Mouse (Mus musculus): ENCODE data around the gene Fars2.
"Not testable (repeated sequence)": the region's sequence is repeated elsewhere in the genome, so short reads cannot be mapped to it uniquely, and the experiment has no call there.

Fars2 gene

DNA sequence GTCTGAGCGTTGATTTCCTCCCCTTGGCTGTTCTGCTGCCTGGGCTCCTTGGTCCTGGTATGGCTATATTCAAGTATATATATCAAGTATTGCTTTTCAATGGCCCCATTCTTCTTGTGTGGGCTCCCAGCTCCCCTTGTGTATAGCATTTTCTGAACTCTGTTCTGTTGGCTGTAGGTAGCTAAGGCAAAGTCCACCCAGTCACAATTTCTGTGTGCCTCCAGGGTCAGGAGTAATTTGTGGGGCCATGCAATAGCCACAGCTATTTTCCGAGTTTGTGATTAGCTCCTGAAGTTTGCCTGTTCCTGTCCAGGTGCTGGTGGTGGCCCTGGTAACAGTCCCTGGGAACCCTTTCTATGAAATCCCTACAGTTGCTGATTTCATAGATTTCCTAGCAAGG is 266.0 kb downstream of the Fars2 start:
- no peak for DNase-seq (ENCODE audit: low read depth, low spot score)
- no peaks in the 10 kb centered on the region for H3K27me3 ChIP-seq (ENCODE audit: control insufficient read depth, insufficient read depth, low read length, poor library complexity, severe bottlenecking)
- H3K36me3 ChIP-seq (ENCODE audit: control insufficient read depth, insufficient read depth, low read length, poor library complexity, severe bottlenecking), result no peaks in the 10 kb centered on the region

DNA sequence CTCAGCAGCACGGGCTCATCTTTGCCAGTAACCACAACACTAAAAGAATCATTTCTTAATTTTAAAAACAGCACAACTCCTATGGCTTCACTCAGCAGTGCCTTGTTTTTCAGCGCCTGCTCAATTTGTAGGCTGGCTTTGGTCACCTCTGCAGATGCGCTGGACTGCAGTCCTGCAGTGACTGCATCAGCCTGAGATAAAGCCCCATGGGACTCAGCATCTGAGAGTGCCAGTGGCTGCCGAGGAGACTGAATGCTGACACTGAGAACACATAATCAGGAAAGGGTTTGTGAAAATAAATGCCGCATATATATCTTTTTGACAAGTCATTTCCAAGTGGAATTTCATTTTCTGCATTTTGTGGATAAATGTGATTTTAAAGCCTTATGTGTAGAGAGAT is 268.9 kb downstream of the Fars2 start:
- H3K27me3 ChIP-seq (ENCODE audit: control insufficient read depth, insufficient read depth, low read length, poor library complexity, severe bottlenecking), result no peaks in the 10 kb centered on the region
- no peaks in the 10 kb centered on the region for H3K36me3 ChIP-seq (ENCODE audit: control insufficient read depth, insufficient read depth, low read length, poor library complexity, severe bottlenecking)
- no peak for DNase-seq (ENCODE audit: low read depth, low spot score)

DNA sequence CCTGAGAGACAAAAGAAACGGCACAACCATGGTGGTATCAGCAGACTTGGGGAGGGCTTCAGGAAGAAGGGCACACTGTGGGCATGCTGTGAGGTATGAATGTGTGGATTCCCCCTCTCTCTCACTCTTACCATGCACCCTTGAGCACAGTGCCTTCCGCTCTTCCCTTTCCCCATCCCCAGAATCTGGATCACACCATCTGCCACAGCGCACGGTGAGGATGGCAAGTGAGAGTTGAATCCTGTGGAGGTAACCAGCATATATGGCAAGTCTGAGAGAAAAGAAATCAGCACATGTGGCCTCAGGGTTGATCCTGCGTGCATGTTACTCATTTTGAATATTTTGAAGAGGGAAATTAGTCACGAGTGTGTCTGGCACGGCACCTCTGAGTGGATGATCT is 274.7 kb downstream of the Fars2 start:
- no peaks in the 10 kb centered on the region for H3K27me3 ChIP-seq (ENCODE audit: control insufficient read depth, insufficient read depth, low read length, poor library complexity, severe bottlenecking)

GRCm38 (mm10) chr13:36392666-36393065 is 275.5 kb downstream of the Fars2 start:
- no peak for DNase-seq (ENCODE audit: low read depth, low spot score)
- Histone ChIP-seq H3K36me3 (ENCODE audit: control insufficient read depth, insufficient read depth, low read length, poor library complexity, severe bottlenecking) (no peaks in the 10 kb centered on the region), H3K27me3 (ENCODE audit: control insufficient read depth, insufficient read depth, low read length, poor library complexity, severe bottlenecking) (no peaks in the 10 kb centered on the region)

More for the DNA sequence above, 274.7 kb downstream of the Fars2 start:
- no peaks in the 10 kb centered on the region for H3K36me3 ChIP-seq (ENCODE audit: control insufficient read depth, insufficient read depth, low read length, poor library complexity, severe bottlenecking)
- DNase-seq (ENCODE audit: low read depth, low spot score), result no peak

DNA sequence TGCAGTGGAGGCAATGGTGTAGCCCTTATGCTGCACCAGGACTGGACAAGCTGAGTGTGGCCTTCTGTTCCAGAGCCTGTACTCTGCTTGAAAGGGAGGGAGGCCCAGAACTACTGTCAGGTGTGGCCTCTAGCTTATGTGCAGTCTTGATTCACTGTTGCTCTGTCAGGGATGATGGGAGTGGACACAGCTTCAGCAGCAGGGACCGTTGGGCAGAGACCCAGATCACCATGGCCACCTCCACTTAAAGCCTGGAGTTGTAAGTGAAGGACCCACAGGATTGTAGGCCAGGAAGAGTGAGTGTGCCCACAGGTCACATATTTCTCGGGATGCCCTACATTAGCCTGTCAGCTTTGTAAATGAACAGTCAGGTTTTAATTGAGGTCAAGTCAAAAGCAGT is 283.8 kb downstream of the Fars2 start:
- Histone ChIP-seq H3K27me3 (ENCODE audit: control insufficient read depth, insufficient read depth, low read length, poor library complexity, severe bottlenecking) (no peaks in the 10 kb centered on the region), H3K36me3 (ENCODE audit: control insufficient read depth, insufficient read depth, low read length, poor library complexity, severe bottlenecking) (no peaks in the 10 kb centered on the region)
- DNase-seq (ENCODE audit: low read depth, low spot score), result no peak

GRCm38 (mm10) chr13:36413276-36413675 is 296.1 kb downstream of the Fars2 start:
- peaks cover 1% of the 10 kb centered on the region; the same call in 1 of the 2 replicates for H3K36me3 ChIP-seq (ENCODE audit: control insufficient read depth, insufficient read depth, low read length, poor library complexity, severe bottlenecking)
- no peak for DNase-seq (ENCODE audit: low read depth, low spot score)
- no peaks in the 10 kb centered on the region for H3K27me3 ChIP-seq (ENCODE audit: control insufficient read depth, insufficient read depth, low read length, poor library complexity, severe bottlenecking)

DNA sequence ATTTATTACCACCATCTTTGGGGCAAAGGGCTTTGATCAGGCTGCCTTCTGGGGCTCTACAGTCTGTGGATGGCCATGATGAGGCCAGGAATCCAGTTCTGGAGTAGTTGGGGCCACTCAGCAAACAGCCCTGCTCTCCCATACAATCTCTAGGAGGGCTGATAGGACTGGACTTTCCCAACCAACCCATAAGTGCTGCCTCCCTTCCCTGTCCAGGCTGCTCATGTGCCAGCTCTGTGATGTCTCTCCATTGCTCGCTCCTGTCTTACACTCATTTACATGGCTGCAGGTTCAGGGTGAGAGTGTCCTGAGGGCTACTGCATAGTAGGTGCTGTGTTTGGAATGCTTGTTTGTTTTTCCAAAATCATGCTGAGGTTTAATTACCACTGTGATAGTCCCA is 298.0 kb downstream of the Fars2 start:
- no peak for DNase-seq (ENCODE audit: low read depth, low spot score)
- H3K36me3 ChIP-seq (ENCODE audit: control insufficient read depth, insufficient read depth, low read length, poor library complexity, severe bottlenecking), result no peaks in the 10 kb centered on the region
- no peaks in the 10 kb centered on the region for H3K27me3 ChIP-seq (ENCODE audit: control insufficient read depth, insufficient read depth, low read length, poor library complexity, severe bottlenecking)

DNA sequence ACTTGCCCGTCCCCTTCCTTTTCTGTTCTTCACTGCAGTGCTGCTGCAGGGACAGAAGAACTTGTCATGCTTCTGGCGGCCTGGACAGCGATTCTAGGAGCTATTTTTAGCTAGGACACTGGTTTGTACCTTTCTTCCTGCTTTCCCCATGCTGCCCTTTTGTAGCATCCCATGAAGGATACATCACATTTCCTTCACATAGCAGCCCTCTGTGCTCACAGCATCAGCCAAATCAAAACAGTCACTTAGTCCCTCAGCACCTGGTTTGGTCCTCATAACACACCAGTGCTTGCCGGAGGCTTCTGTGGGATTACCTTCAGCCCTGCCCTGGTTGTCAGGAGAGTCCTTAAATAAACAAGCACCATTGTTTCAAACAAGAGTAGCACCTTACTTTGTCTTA is 299.3 kb downstream of the Fars2 start:
- H3K27me3 ChIP-seq (ENCODE audit: control insufficient read depth, insufficient read depth, low read length, poor library complexity, severe bottlenecking), result no peaks in the 10 kb centered on the region
- no peak for DNase-seq (ENCODE audit: low read depth, low spot score)
- H3K36me3 ChIP-seq (ENCODE audit: control insufficient read depth, insufficient read depth, low read length, poor library complexity, severe bottlenecking), result no peaks in the 10 kb centered on the region

GRCm38 (mm10) chr13:36419357-36419756 is 302.1 kb downstream of the Fars2 start:
- H3K36me3 ChIP-seq (ENCODE audit: control insufficient read depth, insufficient read depth, low read length, poor library complexity, severe bottlenecking), result no peaks in the 10 kb centered on the region
- peak; percentile 5 for DNase-seq (ENCODE audit: low read depth, low spot score)

GRCm38 (mm10) chr13:36422446-36422845 is 305.2 kb downstream of the Fars2 start:
- H3K27me3 ChIP-seq (ENCODE audit: control insufficient read depth, insufficient read depth, low read length, poor library complexity, severe bottlenecking), result no peaks in the 10 kb centered on the region
- no peak for DNase-seq (ENCODE audit: low read depth, low spot score)

More at GRCm38 (mm10) chr13:36419357-36419756, 302.1 kb downstream of the Fars2 start:
- H3K27me3 ChIP-seq (ENCODE audit: control insufficient read depth, insufficient read depth, low read length, poor library complexity, severe bottlenecking), result no peaks in the 10 kb centered on the region

GRCm38 (mm10) chr13:36425824-36426705 is 308.9 kb downstream of the Fars2 start:
- not testable (repeated sequence) for DNase-seq (ENCODE audit: low read depth, low spot score); H3K27me3 ChIP-seq (ENCODE audit: control insufficient read depth, insufficient read depth, low read length, poor library complexity, severe bottlenecking); H3K36me3 ChIP-seq (ENCODE audit: control insufficient read depth, insufficient read depth, low read length, poor library complexity, severe bottlenecking)

More at GRCm38 (mm10) chr13:36422446-36422845, 305.2 kb downstream of the Fars2 start:
- no peaks in the 10 kb centered on the region for H3K36me3 ChIP-seq (ENCODE audit: control insufficient read depth, insufficient read depth, low read length, poor library complexity, severe bottlenecking)

DNA sequence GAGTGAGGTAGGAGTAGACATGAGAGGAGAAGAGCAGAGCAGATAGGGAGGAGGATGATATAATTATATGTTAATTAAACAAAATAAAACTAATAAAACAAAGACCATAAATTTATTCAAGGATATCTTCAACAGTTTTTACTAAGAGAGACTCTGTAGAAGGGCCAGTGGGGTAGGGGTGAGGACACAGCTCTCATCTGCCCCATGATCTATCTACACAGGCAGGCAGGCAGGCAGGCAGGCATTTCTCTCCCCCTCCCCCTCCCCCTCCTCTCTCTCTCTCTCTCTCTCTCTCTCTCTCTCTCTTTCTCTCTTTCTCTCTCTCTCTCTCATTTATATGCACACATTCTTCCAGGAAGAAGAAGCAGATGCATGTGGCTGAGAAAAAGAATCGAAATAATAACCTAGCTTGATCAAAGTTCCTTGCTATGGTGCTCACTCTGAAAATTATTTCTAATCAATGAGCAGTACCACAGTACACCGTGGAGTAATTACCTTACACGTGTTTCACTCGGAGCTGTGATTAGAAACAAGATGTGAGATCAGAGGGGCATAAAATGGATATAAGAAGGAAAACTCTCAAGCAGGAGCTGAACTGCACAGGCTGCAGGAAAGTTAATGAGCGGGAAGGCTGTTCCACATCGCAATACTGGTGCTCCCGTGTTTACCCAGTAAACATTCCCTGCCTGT is 312.4 kb downstream of the Fars2 start:
- DNase-seq (ENCODE audit: low read depth, low spot score), result no peak
- Histone ChIP-seq H3K36me3 (ENCODE audit: control insufficient read depth, insufficient read depth, low read length, poor library complexity, severe bottlenecking) (no peaks in the 10 kb centered on the region), H3K27me3 (ENCODE audit: control insufficient read depth, insufficient read depth, low read length, poor library complexity, severe bottlenecking) (no peaks in the 10 kb centered on the region)

DNA sequence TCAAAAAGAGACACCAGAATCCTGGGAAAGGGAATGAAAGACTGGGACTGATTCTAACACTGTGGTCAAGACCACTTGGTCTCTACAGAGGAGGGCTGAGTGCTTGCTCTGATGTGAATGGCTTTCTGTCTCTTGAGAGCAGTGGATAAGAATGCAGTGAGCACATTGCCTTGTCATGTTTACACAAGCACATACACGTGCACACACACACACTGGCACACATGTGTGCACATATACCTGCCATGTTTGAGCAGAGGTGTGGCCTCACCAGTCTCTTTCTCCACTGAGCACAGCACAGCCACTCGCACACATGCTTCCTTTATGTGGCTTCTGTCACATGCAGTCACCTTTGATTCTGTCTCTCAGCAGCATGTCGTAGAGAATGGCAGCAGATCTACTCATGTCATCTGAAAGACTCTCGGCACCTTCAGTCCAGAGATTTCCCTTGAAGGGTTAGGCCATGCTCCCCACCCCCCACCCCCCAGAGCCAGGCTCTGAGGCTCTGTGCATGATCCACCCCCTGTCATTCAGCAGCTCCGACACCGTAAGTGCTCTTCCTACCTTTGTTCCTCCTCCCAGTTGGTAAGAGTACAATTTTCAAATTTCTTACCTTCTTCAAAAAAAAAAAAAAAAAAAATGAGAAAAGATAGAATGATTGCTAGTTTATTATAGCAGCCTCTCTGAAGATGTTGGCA is 313.4 kb downstream of the Fars2 start:
- DNase-seq (ENCODE audit: low read depth, low spot score), result no peak
- H3K27me3 ChIP-seq (ENCODE audit: control insufficient read depth, insufficient read depth, low read length, poor library complexity, severe bottlenecking), result no peaks in the 10 kb centered on the region

GRCm38 (mm10) chr13:36431974-36432518 is 314.8 kb downstream of the Fars2 start:
- no peaks in the 10 kb centered on the region for H3K36me3 ChIP-seq (ENCODE audit: control insufficient read depth, insufficient read depth, low read length, poor library complexity, severe bottlenecking)
- no peak for DNase-seq (ENCODE audit: low read depth, low spot score)
- no peaks in the 10 kb centered on the region for H3K27me3 ChIP-seq (ENCODE audit: control insufficient read depth, insufficient read depth, low read length, poor library complexity, severe bottlenecking)

More for the DNA sequence above, 313.4 kb downstream of the Fars2 start:
- no peaks in the 10 kb centered on the region for H3K36me3 ChIP-seq (ENCODE audit: control insufficient read depth, insufficient read depth, low read length, poor library complexity, severe bottlenecking)
